Mouse (Mus musculus): Measurements from ENCODE around the gene Def8. TPM values are rescaled to one million over a fixed set of nuclear protein-coding genes. Genes with fewer than 3 reads are reported as not detected.

The Def8 gene
- total and polyA plus RNA-seq, 3 experiments = 17.9 to 22.4 (median 19.9) TPM

DNA sequence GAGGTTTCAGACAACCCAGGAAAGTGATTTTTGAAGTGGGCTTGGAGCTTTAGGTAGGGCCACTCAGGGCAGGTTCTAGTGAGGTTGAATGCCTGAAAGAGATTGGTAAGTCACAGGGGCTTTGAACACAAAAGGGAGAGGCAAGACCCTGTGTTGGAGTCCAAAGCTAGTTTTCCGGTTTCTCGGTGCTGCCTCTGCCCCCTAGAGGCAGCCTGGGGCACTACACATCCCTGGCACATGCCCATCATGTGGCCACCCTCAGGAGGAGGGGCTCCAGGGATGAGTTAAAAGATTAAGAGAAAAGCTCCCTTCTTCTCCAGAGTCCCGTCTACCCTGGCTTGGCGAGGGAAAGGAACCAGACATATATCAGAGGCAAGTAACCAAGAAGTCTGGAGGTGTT is 16.5 kb upstream of the Def8 start, which contains the start of gene Mc1r:
Mc1r (plus strand) TSS at position 322 of the 400 bp plus-strand sequence.
- peaks cover 27 to 49% of the 10 kb centered on the region in 2 experiments for H3K4me1 ChIP-seq (ENCODE audit: control insufficient read depth in 1 of 2, insufficient read depth in 2 of 2)
- dilution Hi-C loops (cut with MboI; ENCODE audit: extremely low pct_ligation_motif_present, extremely low pct_unique_long_range_greater_than_20kb, low sequenced_read_pairs) (no loop called here), in situ Hi-C loops (cut with MboI; ENCODE audit: low pct_ligation_motif_present, low pct_unique_long_range_greater_than_20kb, low sequenced_read_pairs) (no loop called here)

DNA sequence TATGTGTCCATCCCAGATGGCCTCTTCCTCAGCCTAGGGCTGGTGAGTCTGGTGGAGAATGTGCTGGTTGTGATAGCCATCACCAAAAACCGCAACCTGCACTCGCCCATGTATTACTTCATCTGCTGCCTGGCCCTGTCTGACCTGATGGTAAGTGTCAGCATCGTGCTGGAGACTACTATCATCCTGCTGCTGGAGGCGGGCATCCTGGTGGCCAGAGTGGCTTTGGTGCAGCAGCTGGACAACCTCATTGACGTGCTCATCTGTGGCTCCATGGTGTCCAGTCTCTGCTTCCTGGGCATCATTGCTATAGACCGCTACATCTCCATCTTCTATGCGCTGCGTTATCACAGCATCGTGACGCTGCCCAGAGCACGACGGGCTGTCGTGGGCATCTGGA is 15.7 kb upstream of the Def8 start:
- Histone ChIP-seq H3K9ac (ENCODE audit: insufficient read depth, low read depth) (no peak overlapping the region), H3K9me3 (replicated peaks; ENCODE audit: low read length) (no peaks in the 10 kb centered on the region), H3K4me3 (replicated peaks in 1 of 3; ENCODE audit: low read depth in 2 of 3, low read length in 2 of 3, poor library complexity in 1 of 3) (no peak overlapping the region), H3K79me2 (replicated peaks; ENCODE audit: control insufficient read depth, extremely low read depth, insufficient read depth, poor library complexity, severe bottlenecking) (no peaks in the 10 kb centered on the region), H3K36me3 (replicated peaks in 1 of 2; ENCODE audit: control insufficient read depth in 1 of 2, insufficient read depth in 1 of 2, low read length in 1 of 2) (peaks cover 8 to 16% of the 10 kb centered on the region in 2 experiments), H3K4me2 (ENCODE audit: insufficient read depth, low read depth, poor library complexity, severe bottlenecking) (no peak overlapping the region), H3K4me1 (ENCODE audit: control insufficient read depth in 1 of 2, insufficient read depth in 2 of 2) (peaks cover 33 to 58% of the 10 kb centered on the region in 2 experiments), H3K27ac (ENCODE audit: insufficient read depth, low read depth) (no peak overlapping the region), H3K27me3 (replicated peaks) (peaks cover 41% of the 10 kb centered on the region)
- no peak for DNase-seq (ENCODE audit: extremely low read depth)
- dilution Hi-C loops (cut with MboI; ENCODE audit: extremely low pct_ligation_motif_present, extremely low pct_unique_long_range_greater_than_20kb, low sequenced_read_pairs) (no loop called here), in situ Hi-C loops (cut with MboI; ENCODE audit: low pct_ligation_motif_present, low pct_unique_long_range_greater_than_20kb, low sequenced_read_pairs) (no loop called here)
- no peak for TF ChIP-seq RCOR1 (conservative IDR thresholded peaks at IDR 0.05; ENCODE audit: low read depth, low read length)
- TF ChIP-seq UBTF (IDR thresholded peaks at IDR 0.05; ENCODE audit: low read depth, low read length) = no peak
- no peak for TF ChIP-seq BHLHE40 (IDR thresholded peaks at IDR 0.05; ENCODE audit: low read depth, low read length)
- no peak for TF ChIP-seq JUN (IDR thresholded peaks at IDR 0.05; ENCODE audit: insufficient read depth, low read depth, low read length)
- TF ChIP-seq CTCF (conservative IDR thresholded peaks at IDR 0.05 in 1 of 2, IDR thresholded peaks at IDR 0.05 in 1 of 2; ENCODE audit: low read depth in 2 of 2, low read length in 2 of 2) = no peak
- no peak for TF ChIP-seq ZC3H11A (IDR thresholded peaks at IDR 0.05; ENCODE audit: low read depth, low read length)
- no peak for TF ChIP-seq MYC (IDR thresholded peaks at IDR 0.05; ENCODE audit: low read depth, low read length)
- no peak for TF ChIP-seq USF1 (IDR thresholded peaks at IDR 0.05; ENCODE audit: low read depth, low read length)
- no peak for TF ChIP-seq MAFK (IDR thresholded peaks at IDR 0.05; ENCODE audit: insufficient replicate concordance, low read length)

More for the DNA sequence above, 16.5 kb upstream of the Def8 start, which contains the start of gene Mc1r:
- no peak for TF ChIP-seq ZKSCAN1 (IDR thresholded peaks at IDR 0.05; ENCODE audit: borderline replicate concordance, low read depth, low read length)
- TF ChIP-seq USF2 (conservative IDR thresholded peaks at IDR 0.05; ENCODE audit: low read depth, low read length) = peak; percentile 18; the same call in 1 of the 2 replicates
- no peak for TF ChIP-seq HCFC1 (IDR thresholded peaks at IDR 0.05; ENCODE audit: low read depth, low read length)
- no peak for TF ChIP-seq CHD2 (IDR thresholded peaks at IDR 0.05; ENCODE audit: low read length)
- no peak for TF ChIP-seq TBP (conservative IDR thresholded peaks at IDR 0.05; ENCODE audit: low read depth, low read length)
- no peak for TF ChIP-seq JUN (IDR thresholded peaks at IDR 0.05; ENCODE audit: insufficient read depth, low read depth, low read length)
- TF ChIP-seq BHLHE40 (IDR thresholded peaks at IDR 0.05; ENCODE audit: low read depth, low read length) = peak; percentile 83
- TF ChIP-seq MAZ (IDR thresholded peaks at IDR 0.05; ENCODE audit: low read depth, low read length) = no peak
- TF ChIP-seq CHD1 (IDR thresholded peaks at IDR 0.05; ENCODE audit: low read depth, low read length) = no peak
- TF ChIP-seq POLR2AphosphoS2 (IDR thresholded peaks at IDR 0.05; ENCODE audit: low read depth, low read length) = no peak
- 0 out of 2 replicates have a peak, but pooled peaks have one; percentile 25 for TF ChIP-seq NELFE (IDR thresholded peaks at IDR 0.05; ENCODE audit: low read depth, low read length)
- TF ChIP-seq MAX (IDR thresholded peaks at IDR 0.05; ENCODE audit: low read length) = peak; percentile 79
- no peak for TF ChIP-seq JUND (conservative IDR thresholded peaks at IDR 0.05; ENCODE audit: low read depth, low read length)
- TF ChIP-seq MYC (IDR thresholded peaks at IDR 0.05; ENCODE audit: low read depth, low read length) = peak; percentile 91
- no peak for TF ChIP-seq POLR2A (IDR thresholded peaks at IDR 0.05; ENCODE audit: low read depth, low read length)
- peak; percentile 58 for TF ChIP-seq USF1 (IDR thresholded peaks at IDR 0.05; ENCODE audit: low read depth, low read length)
- peak; percentile 32 for TF ChIP-seq SMC3 (IDR thresholded peaks at IDR 0.05; ENCODE audit: low read depth, low read length)
- peak; percentile 25 for TF ChIP-seq RAD21 (IDR thresholded peaks at IDR 0.05; ENCODE audit: low read depth, low read length)
- no peak for TF ChIP-seq SIN3A (IDR thresholded peaks at IDR 0.05; ENCODE audit: low read length)
- TF ChIP-seq CTCF (conservative IDR thresholded peaks at IDR 0.05 in 1 of 2, IDR thresholded peaks at IDR 0.05 in 1 of 2; ENCODE audit: low read depth in 2 of 2, low read length in 2 of 2) = peak; percentile 84 to 89
- TF ChIP-seq UBTF (IDR thresholded peaks at IDR 0.05; ENCODE audit: low read depth, low read length) = no peak
- TF ChIP-seq IRF4 (IDR thresholded peaks at IDR 0.05; ENCODE audit: low read depth, low read length) = 0 out of 2 replicates have a peak, but pooled peaks have one; percentile 51
- no peak for TF ChIP-seq MAFK (IDR thresholded peaks at IDR 0.05; ENCODE audit: insufficient replicate concordance, low read length)
- peak; percentile 23; the same call in 1 of the 2 replicates for TF ChIP-seq NRF1 (IDR thresholded peaks at IDR 0.05; ENCODE audit: low read depth, low read length)
- no peak for TF ChIP-seq GABPA (IDR thresholded peaks at IDR 0.05; ENCODE audit: insufficient replicate concordance, low read depth, low read length)
- peak; percentile 77 for TF ChIP-seq ELF1 (IDR thresholded peaks at IDR 0.05; ENCODE audit: low read depth, low read length)
- no peak for TF ChIP-seq RCOR1 (conservative IDR thresholded peaks at IDR 0.05; ENCODE audit: low read depth, low read length)
- no peak for TF ChIP-seq PAX5 (IDR thresholded peaks at IDR 0.05; ENCODE audit: low read length)
- no peak for TF ChIP-seq ZNF384 (IDR thresholded peaks at IDR 0.05; ENCODE audit: low read depth, low read length)
- no peak for TF ChIP-seq KAT2A (IDR thresholded peaks at IDR 0.05; ENCODE audit: insufficient replicate concordance, low read length)
- Histone ChIP-seq H3K27me3 (replicated peaks) (peaks cover 38% of the 10 kb centered on the region), H3K4me2 (ENCODE audit: insufficient read depth, low read depth, poor library complexity, severe bottlenecking) (peak within 1 kb of the TSS; percentile 49; the same call in 1 of the 2 replicates), H3K9me3 (replicated peaks; ENCODE audit: low read length) (no peaks in the 10 kb centered on the region), H3K27ac (ENCODE audit: insufficient read depth, low read depth) (no peak within 1 kb of the TSS), H3K4me3 (replicated peaks in 1 of 3; ENCODE audit: low read depth in 2 of 3, low read length in 2 of 3, poor library complexity in 1 of 3) (no peak within 1 kb of the TSS), H3K36me3 (replicated peaks in 1 of 2; ENCODE audit: control insufficient read depth in 1 of 2, insufficient read depth in 1 of 2, low read length in 1 of 2) (peaks cover 17 to 24% of the 10 kb centered on the region in 2 experiments), H3K9ac (ENCODE audit: insufficient read depth, low read depth) (no peak within 1 kb of the TSS), H3K79me2 (replicated peaks; ENCODE audit: control insufficient read depth, extremely low read depth, insufficient read depth, poor library complexity, severe bottlenecking) (no peaks in the 10 kb centered on the region)
- DNase-seq (ENCODE audit: extremely low read depth) = peak; percentile 73
